Mouse (Mus musculus) brain, embryonic 14.5 days (tissue): ENCODE measurements around the gene Epo. TPM values are rescaled to one million over a fixed set of nuclear protein-coding genes. Genes with fewer than 3 reads are reported as not detected.

Experiments
- DNase-seq: peaks from one replicate; pipeline ENCODE4 v3.0.0-alpha.2; 2011; ENCODE audit warnings: low read depth
- CTCF ChIP-seq: fragments of 200-500 bp; IDR thresholded peaks from 2 replicates; pipeline ENCODE4 v1.5.1; 2012; ENCODE audit warnings: inconsistent platforms, mild to moderate bottlenecking, moderate library complexity, borderline replicate concordance; ENCODE audit not compliant: insufficient read depth, insufficient read length; ENCODE audit errors: extremely low read depth
- POLR2A ChIP-seq: fragments of 200-500 bp; IDR thresholded peaks from 2 replicates; pipeline ENCODE4 v1.6.1; 2012; ENCODE audit warnings: mild to moderate bottlenecking, inconsistent platforms, borderline replicate concordance; ENCODE audit not compliant: poor library complexity, insufficient read depth, insufficient read length, severe bottlenecking; ENCODE audit errors: extremely low read depth
- polyA plus RNA-seq: library from polyadenylated mRNA; depleted of rRNA; stranded (reverse); fragments of >200 nt; gene quantifications from 2 replicates; pipeline ENCODE4 v1.2.3, GENCODE M21; 2012

The Epo gene
- polyA plus RNA-seq, 1 experiment: not detected

DNA sequence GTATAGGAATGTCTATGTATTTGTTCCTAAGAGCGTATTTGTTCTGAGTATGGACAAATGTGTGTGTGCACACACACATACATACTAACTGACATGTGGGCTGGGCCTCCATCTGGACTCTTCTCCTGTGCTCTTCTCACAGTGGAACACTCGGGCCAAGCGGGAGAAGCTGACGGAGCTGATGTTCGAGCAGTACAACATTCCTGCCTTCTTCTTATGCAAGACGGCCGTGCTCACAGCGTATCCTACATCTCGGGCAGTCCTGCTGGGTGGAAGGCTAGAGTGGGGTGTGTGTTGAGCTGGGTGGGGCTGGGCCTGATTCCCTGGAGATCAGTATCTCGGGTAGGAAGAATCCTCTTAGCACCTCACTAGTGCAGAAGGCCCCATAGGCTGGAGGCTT, 29.9 kb upstream of the Epo start:
- no peak for TF ChIP-seq CTCF
- DNase-seq: no peak

DNA sequence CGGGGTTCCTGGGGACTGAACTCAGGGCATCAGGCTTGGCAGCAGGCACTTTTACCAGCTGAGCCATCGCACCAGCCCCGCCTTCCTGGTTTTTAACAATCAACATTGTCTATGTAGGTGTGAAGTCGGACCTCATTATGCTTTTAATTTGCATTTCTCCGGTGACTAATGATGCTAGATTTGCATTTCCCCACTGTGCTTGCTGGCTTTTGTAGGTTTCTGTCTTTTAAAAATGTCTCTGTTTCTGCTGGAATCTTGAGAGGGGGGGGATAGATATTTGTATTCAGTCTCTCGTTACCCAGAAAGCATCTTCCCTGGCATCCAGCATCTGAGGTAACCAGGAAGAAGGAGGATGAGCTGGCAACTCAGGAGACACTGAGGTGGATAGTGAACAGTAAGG, 28.5 kb upstream of the Epo start:
- DNase-seq: no peak
- TF ChIP-seq POLR2A (no peak), CTCF (no peak)

DNA sequence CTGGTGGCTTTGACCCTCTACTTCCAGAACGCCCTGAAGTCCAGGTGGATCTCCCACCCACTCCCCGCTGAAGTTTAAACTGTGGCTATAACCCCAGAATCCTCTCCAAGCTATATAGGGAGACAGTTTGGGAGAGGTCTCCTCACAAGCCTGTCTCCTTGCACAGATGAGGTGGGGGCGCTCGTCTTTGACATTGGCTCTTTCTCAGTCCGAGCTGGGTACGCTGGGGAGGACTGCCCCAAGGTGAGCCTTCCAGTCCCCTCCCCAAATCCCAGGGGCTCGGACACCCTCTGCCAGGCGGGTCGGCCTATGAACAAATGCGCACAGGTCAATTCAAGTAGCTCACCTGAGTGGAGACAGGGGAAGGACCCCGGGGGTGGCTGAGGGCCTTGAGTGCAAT, 20.9 kb upstream of the Epo start:
- no peak for TF ChIP-seq CTCF
- no peak for TF ChIP-seq POLR2A
- no peak for DNase-seq

DNA sequence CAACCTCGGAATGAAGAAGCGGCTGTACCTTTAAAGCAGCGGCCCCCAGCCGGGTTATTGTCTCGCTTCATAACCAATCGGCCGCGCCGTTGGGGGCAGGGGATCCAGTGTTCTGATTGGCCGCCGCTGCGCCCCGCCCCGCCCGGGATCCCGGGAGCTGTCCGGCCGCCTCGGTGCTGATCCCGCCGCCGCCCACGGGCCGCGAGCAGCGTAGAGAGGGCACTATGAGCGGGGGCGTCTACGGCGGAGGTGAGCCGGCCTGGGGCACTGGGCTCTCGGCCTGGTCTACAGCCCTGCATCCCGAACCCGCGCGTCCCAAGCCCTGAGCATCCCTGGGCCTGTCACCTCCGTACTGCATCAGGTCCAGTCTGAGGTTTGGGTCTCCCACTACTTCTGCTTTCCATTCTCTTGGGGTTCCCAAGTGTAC, 20.4 kb upstream of the Epo start, which contains the start of gene Actl6b:
Actl6b (plus strand) TSS at position 107 of the 427 bp plus-strand sequence.
- TF ChIP-seq CTCF (no peak), POLR2A (peak; percentile 64; the same call in 1 of the 2 replicates)
- DNase-seq: peak; percentile 95

DNA sequence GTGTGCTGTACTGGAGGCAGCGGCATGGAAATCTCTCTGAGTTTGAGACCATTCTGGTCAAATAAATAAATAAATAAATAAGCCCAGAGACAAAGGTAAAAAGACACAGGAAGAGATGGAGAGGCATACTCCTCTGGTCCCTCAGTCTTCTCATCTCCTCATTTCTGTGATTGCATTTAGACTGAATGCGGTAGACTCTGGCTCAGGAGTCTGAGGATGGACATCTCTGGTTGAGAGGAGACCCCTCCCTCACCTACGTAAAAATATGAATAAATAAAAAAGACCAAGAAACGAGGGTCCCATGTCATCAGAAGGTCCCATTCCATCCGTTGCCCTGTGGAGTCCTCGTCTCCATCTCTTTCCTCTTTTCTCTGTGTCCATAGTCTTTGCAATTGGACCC, 20.0 kb upstream of the Epo start:
- DNase-seq: no peak
- no peak for TF ChIP-seq POLR2A
- no peak for TF ChIP-seq CTCF

DNA sequence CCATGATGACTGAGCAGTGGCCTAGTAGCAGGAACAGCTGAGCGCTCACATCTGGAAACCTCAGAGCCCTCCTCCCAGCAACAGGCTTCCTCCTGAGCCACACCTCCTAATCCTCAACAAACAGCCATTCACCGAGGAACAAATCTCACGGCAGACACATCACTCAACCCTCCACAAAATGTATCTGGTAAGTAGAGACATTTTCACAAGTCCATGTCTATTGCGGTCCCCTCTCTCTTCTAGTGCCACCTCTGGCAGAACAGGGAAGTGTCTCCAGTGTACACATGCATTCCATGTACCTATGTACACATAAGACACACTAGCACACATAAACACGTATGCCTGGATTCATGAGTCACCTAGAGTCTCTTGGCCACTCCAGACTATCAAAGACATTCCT, 18.1 kb upstream of the Epo start:
- no peak for DNase-seq
- TF ChIP-seq POLR2A (no peak), CTCF (peak; percentile 30; the same call in 1 of the 2 replicates)

DNA sequence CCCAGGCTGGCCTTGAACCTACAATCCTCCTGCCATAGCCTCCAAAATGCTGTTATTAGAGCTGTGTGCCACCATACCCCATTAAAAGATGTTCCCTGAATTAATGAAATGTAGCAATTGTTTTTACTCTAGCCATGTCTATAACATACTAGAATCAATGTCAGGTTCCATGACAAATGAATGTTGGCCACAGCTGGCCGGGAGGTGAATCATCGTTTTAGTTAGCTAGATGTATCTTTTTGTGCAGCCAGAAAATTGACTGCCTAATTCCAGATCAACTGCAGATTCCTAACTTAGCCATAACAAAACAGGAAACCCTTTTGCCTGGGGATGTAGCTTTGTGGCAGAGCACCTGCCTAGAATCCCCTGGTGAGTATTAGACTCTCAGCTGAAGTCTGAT, 16.8 kb upstream of the Epo start:
- TF ChIP-seq POLR2A (no peak), CTCF (no peak)
- no peak for DNase-seq

DNA sequence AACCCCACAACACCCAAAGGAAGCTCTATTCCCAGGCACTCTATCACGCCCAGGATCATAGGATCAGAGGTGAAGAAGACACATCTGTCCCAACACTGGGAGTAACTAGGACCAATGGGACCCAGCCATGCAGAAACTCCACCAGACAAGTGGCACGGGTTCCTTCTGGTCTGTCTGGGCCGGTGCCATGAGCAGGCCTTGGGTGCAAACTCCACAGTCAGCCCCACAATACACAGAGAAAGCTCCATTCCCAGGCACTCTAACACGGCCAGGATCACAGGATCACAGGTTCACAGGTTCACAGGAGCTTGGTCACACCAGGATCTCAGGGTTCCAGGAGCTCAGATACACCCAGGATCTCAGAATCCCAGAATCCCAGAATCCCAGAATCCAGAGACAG, 12.6 kb upstream of the Epo start:
- TF ChIP-seq POLR2A (no peak), CTCF (no peak)
- DNase-seq: no peak

DNA sequence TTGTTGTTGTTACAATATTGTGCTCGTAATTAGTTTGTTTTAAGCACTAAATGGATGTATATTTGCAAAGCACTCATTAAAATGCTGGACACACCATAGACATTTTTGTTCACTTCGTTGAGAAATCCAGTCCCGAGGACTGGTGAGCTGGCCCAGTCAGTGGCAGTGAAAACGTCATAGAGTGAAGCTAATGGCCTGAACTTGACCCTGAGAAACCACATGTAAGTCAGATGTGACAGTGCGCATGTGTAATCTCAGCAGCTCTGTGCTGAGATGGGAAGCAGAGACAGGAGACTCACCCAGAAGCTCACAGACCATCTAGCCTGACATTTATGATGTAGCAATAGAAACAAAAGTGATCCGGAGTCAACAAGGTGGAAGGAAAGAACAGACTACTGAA, 11.9 kb upstream of the Epo start:
- TF ChIP-seq CTCF (no peak), POLR2A (no peak)
- no peak for DNase-seq

DNA sequence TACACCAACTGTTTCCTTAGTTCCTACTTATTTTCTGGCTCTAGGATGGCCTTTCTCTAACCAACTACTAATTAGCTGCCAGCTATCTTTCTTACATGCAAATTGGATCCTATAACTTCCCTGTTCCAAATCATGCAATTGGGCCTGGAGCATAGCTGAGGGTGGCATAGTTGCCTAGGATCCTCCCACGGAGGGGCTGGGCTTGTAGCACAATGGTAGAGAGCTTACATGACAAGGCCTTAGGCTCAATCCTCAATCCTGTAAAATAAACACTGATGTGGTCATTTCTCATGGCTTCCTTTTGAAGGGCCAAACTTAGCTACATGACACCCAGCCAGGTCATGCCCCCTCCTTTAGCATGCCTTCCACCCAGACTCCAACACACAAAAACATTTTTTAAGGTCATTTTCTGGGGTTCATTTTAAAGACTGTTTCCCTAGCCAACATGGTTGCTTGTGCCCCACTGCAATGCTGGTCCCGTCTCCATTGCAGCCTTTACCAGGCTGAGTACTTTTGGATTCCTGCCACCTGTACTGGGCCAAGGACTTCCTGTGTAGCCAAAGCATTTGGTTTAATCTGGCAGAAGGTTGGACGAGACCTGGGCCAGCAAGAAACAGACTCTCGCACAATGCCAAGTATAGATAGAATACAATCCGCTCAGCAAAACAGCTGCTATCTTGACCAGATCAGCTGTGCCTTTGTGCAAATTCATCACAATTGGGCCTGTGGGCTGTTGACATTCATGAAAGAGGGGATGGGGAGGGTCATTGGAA, 8.9 kb upstream of the Epo start:
- DNase-seq: peak; percentile 73
- TF ChIP-seq CTCF (no peak), POLR2A (no peak)

DNA sequence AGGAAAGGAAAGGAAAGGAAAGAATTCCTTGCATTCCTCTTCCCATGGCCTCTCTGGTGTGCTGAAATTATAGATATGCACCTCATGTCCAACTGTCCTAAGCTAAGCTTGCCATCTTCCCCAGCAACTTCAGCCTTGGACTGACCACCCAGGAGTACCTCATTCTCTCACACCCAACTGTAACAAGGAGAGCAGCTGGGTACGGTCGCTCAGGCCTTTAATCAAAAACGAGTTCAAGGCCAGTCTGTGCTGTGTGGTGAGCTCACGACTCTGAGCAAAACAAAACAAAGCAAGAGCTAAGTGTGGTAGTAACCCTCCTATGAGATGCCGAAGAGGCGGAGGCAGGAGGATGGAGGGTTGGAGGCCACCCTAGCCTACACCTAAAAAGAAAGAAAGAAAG, 7.9 kb upstream of the Epo start:
- TF ChIP-seq POLR2A (no peak), CTCF (no peak)
- DNase-seq: no peak

DNA sequence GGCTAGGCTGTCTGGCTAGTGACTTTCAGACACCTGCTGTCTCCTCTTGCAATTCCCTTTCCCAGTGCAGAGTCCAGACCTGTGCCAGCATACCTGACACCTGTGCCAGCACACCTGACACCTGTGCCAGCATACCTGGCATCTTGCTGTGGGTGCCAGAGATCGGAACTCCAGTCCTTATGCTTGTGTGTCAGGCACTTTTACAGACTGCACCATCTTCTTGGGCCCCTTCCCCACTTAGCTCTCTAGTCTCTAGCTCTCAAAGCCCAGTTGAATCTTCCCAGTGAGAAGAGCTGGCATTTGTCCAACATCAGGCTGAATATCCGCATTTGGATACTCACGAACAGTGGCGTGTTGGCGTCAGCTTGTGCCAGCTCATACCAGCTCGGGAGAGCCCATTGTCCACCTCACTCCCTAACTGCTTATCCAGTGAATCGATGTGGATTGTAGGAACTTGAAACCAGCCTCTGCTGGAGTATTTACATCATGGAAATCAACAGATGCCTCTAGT, 6.3 kb upstream of the Epo start:
- TF ChIP-seq CTCF (no peak), POLR2A (no peak)
- peak; percentile 88 for DNase-seq

DNA sequence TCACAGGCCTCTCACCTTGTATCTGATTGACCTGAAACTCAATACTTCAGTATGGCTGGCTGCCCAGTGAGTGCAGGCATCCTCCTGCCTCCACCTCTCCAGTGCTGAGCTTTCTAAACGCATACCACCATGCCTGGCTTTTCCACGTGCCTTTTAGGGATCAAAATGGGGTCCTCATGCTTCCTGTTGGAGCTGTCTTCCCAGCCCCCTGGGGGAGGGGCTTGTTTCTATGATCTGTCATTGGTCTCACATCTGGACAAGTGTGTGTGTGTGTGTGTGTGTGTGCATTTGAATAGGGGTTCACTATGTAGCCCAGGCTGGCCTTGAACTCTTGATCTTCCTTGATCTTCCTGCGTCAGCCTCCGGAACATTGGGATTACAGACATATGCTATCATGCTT, 4.4 kb upstream of the Epo start:
- TF ChIP-seq POLR2A (no peak), CTCF (no peak)
- no peak for DNase-seq

DNA sequence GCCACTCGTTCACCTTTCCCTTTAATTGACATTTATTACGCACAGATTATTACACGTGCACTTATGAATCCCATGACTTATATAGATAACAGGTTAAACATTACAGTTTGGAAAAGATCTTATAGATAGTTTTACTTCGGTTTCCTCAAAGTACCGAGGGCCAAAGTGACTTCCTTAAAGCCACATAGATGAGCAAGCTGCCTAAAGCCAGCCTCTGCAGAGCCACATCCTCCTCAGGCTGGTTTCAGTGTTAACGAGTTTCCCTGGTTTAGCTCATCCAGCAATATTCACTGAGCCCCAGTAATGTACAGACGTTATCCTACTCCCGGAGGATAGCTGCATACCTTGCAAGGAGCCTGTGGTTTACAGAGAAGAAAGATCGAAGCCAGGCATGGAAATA, 2.3 kb upstream of the Epo start:
- TF ChIP-seq CTCF (no peak), POLR2A (no peak)
- DNase-seq: no peak
